Mouse (Mus musculus): ENCODE data around the gene Tspan1. TPM values are rescaled to one million over a fixed set of nuclear protein-coding genes. Genes with fewer than 3 reads are reported as not detected.

Tspan1 gene
- polyA plus RNA-seq, 1 experiment from 2014 or later, result 16.5 TPM

- H3K9me3 ChIP-seq (replicated peaks; ENCODE audit: low read length), result no peaks in the 10 kb centered on the region
- peak; percentile 59 for TF ChIP-seq CTCF (IDR thresholded peaks at IDR 0.05; ENCODE audit: low read depth)
- H3K4me3 ChIP-seq (replicated peaks; ENCODE audit: low read depth, low read length), result peak within 1 kb of the TSS; percentile 47
- H3K27me3 ChIP-seq (ENCODE audit: insufficient read depth, low read length), result no peaks in the 10 kb centered on the region
- H3K9ac ChIP-seq (ENCODE audit: low read depth, low read length), result peak within 1 kb of the TSS; percentile 61
- H3K36me3 ChIP-seq (ENCODE audit: insufficient read depth, low read length), result no peaks in the 10 kb centered on the region
- H3K27ac ChIP-seq, result peak within 1 kb of the TSS; percentile 3; the same call in 1 of the 2 replicates
- peak; percentile 95 for ATAC-seq (replicated peaks; ENCODE audit: low FRiP score, low read depth)
- H3K4me2 ChIP-seq (ENCODE audit: low read length), result peak within 1 kb of the TSS; percentile 66
- 0 out of 2 replicates have a peak, but pooled peaks cover 6% of the 10 kb centered on the region for H3K4me1 ChIP-seq (replicated peaks; ENCODE audit: insufficient read depth, low read length)
- WGBS, result 4% methylated on average over 24 of the region's 24 CpGs
- peak; percentile 98 for DNase-seq (ENCODE audit: low spot score)
These were observed 43.5 kb downstream of the Tspan1 start, which contains the start of the genes Rad54l and Pomgnt1 for GRCm38 (mm10) chr4:116123602-116124519. TSS of gene Rad54l (minus strand) at chr4:116123690. TSS of gene Pomgnt1 (plus strand) at chr4:116123840.

- DNase-seq (ENCODE audit: low spot score), result no peak
- TF ChIP-seq CTCF (IDR thresholded peaks at IDR 0.05; ENCODE audit: low read depth), result no peak
- peak overlapping the region; percentile 61 for H3K9ac ChIP-seq (ENCODE audit: low read depth, low read length)
- no peak overlapping the region for H3K27ac ChIP-seq
- 0% methylated on average over 1 of the region's 1 CpGs for WGBS
- H3K4me3 ChIP-seq (replicated peaks; ENCODE audit: low read depth, low read length), result peak overlapping the region; percentile 47
- peak overlapping the region; percentile 66 for H3K4me2 ChIP-seq (ENCODE audit: low read length)
- no peaks in the 10 kb centered on the region for H3K27me3 ChIP-seq (ENCODE audit: insufficient read depth, low read length)
- no peaks in the 10 kb centered on the region for H3K9me3 ChIP-seq (replicated peaks; ENCODE audit: low read length)
- 0 out of 2 replicates have a peak, but pooled peaks cover 6% of the 10 kb centered on the region for H3K4me1 ChIP-seq (replicated peaks; ENCODE audit: insufficient read depth, low read length)
- ATAC-seq (replicated peaks; ENCODE audit: low FRiP score, low read depth), result no peak
- H3K36me3 ChIP-seq (ENCODE audit: insufficient read depth, low read length), result no peaks in the 10 kb centered on the region
These were observed 44.6 kb downstream of the Tspan1 start for GRCm38 (mm10) chr4:116122762-116123161.

Other genes with a start within 250 kb of the Tspan1 start
- not detected in 2 replicates for gene Dmbx1, start 227.7 kb downstream of the Tspan1 start, polyA plus RNA-seq (2015; fragmentation: Nextera tagmentation; extraction: Ambion mirVana)
- 13.8 and 16.9 TPM in 2 replicates for gene Faah, start 149.7 kb downstream of the Tspan1 start, polyA plus RNA-seq (2015; fragmentation: Nextera tagmentation; extraction: Ambion mirVana)
- 18.7 and 22.2 TPM in 2 replicates for gene Nsun4, start 113.7 kb downstream of the Tspan1 start, polyA plus RNA-seq (2015; fragmentation: Nextera tagmentation; extraction: Ambion mirVana)
- 825 and 954 TPM in 2 replicates for gene Uqcrh, start 92.5 kb downstream of the Tspan1 start, polyA plus RNA-seq (2015; fragmentation: Nextera tagmentation; extraction: Ambion mirVana)
- gene Lrrc41, start 92.3 kb downstream of the Tspan1 start, polyA plus RNA-seq (2015; fragmentation: Nextera tagmentation; extraction: Ambion mirVana), result 62.6 and 65.1 TPM in 2 replicates
- 10.4 and 13.5 TPM in 2 replicates for gene Rad54l, start 43.9 kb downstream of the Tspan1 start, polyA plus RNA-seq (2015; fragmentation: Nextera tagmentation; extraction: Ambion mirVana)
- gene Pomgnt1, start 43.8 kb downstream of the Tspan1 start, polyA plus RNA-seq (2015; fragmentation: Nextera tagmentation; extraction: Ambion mirVana), result 52.2 and 55.9 TPM in 2 replicates
- gene Lurap1, start 16.3 kb downstream of the Tspan1 start, polyA plus RNA-seq (2015; fragmentation: Nextera tagmentation; extraction: Ambion mirVana), result 4.5 and 4.9 TPM in 2 replicates
- not detected in 2 replicates for gene 1700042G07Rik, start 5.8 kb upstream of the Tspan1 start, polyA plus RNA-seq (2015; fragmentation: Nextera tagmentation; extraction: Ambion mirVana)
- not detected in 2 replicates for gene Gm49337, start 5.8 kb upstream of the Tspan1 start, polyA plus RNA-seq (2015; fragmentation: Nextera tagmentation; extraction: Ambion mirVana)
- 13.9 and 18.6 TPM in 2 replicates for gene Pik3r3, start 54.0 kb upstream of the Tspan1 start, polyA plus RNA-seq (2015; fragmentation: Nextera tagmentation; extraction: Ambion mirVana)